Mouse (Mus musculus) right cerebral cortex, postnatal 10 days (tissue): ENCODE data around the gene Ercc6l2.
A peak's percentile ranks its signal among the peaks of the same experiment; 100 is the strongest.
"Not testable (repeated sequence)": the region's sequence is repeated elsewhere in the genome, so short reads cannot be mapped to it uniquely, and the experiment has no call there.

ENCODE experiments used
- DNase-seq, 2 experiments: peaks; one replicate each; pipeline ENCODE4 v3.0.0; 2021; ENCODE audit warnings: low spot score in 2 of 2

Ercc6l2 gene

GRCm38 (mm10) chr13:63879864-63880141 is 64.8 kb downstream of the Ercc6l2 start:
- DNase-seq = no peak

- no peak for DNase-seq
Measured at GRCm38 (mm10) chr13:63885532-63885949, 70.5 kb downstream of the Ercc6l2 start.

DNA sequence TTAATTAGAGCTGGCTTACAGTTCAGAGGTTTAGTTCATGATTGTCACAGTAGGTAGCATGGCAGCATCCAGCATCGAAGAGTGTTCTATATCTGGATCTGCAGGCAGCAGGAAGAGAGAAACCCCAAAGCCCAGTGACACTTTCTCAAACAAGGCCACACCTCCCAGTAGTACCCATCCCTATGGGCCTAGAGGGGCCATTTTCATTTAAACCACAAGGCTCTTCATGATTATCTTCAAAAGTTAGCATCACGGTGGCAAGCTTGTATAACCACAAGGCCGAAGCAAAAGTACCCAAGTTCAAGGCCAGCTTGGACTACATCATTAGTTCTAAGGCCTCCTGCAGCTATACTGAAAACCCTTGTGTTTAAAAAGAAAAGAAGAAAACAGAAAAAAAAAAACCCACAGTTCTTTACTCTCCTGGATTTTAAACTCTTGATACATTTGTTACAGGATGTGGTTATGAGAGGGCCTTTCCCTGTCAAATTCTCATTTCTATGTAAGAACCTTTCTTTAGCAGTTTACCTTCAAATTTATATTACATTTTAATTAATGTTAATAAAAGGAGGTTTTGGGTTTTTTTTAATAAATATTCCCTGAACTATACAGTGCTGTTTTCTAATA is 71.5 kb downstream of the Ercc6l2 start:
- DNase-seq = no peak

DNA sequence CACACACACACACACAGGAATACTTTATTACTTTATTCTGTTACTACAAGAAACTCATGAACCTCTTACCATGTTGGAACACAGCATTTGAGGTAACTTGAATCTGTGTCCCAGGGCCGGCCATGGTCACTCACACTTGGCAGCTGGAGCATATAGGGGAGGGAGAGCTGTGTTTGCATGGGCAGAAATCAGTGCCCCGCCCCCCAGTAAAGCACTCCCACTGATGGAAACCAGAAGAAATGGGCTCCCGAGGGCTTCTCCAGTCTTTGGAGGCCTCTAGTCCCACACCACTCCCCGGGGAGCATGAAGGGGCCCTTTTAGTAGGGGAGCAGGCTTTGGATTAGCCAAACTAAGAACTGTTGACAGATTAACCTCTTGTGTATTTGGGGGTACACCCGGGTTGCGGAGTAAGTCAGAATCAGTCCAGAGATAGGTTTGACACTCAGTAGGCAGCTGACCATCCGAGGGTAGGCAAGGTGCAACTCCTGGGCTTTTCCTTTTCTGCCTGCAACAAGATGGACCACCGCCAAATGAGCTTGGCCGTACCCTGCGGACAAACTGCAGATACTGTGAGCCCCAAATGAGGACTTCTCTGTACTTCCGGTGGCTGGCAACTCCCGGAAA is 85.8 kb downstream of the Ercc6l2 start:
- DNase-seq = no peak

DNA sequence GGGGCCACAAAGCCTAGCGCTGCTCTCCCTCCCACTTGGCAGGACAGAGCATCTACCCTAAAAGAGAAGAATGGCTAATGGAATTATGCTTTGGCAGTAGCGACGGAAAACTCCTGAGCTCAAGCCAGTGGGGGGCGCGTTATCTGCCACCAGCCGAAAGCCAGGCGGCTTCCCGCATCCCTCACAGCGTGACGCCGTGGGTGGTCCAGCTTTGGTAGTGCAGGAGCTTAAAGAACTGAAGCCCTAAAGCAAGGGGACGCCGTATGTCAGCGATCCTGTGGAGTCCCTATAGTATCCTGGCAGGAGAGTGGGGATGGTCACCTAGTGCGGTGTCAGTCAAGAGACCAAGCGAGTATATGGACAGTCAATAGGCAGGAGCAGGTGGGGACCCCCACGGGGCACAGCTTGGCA is 86.3 kb downstream of the Ercc6l2 start:
- DNase-seq = peak; percentile 81 to 86

DNA sequence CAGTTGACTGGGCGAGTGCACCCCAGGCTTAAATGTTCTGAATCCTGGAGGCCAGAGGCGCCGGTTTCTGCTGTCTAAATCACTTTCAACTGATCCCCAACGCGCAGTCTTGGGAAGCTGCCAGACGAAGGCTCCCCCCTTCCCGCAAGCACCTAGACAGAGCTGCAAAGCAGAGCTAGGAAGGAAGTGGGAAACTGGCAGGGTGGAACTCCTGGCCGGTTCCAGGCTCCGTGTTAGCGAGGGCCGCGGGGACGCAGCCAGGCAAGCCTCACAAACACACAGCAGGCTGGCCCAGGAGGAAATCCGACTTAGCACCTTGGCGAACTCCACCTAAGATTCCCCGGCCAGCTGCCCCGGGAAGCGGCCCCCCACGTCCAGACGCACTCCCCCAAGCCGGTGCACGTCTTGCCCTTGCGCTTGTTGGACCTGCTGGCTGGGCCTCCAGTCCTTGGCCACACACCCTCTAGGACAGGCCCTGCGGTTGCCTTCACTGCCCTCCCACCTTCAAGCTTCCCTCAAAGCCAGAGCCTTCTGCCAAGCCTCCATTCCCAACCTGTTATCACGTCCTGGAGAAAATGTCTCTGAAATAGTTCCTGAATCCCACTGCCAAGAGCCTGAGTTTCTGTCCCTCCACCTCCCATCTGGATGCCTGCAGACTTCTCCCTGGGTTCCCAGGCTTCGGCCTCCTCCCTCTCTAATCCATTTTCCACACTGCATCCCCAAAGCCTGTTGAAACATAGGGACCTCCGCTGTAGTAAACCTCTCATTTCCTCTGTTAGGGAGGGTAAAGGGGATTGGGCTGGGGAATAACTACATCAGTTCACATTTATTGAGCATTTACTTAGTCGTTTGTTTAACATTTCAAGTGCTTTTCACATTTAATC is 86.9 kb downstream of the Ercc6l2 start:
- peak; percentile 59 to 65 for DNase-seq

DNA sequence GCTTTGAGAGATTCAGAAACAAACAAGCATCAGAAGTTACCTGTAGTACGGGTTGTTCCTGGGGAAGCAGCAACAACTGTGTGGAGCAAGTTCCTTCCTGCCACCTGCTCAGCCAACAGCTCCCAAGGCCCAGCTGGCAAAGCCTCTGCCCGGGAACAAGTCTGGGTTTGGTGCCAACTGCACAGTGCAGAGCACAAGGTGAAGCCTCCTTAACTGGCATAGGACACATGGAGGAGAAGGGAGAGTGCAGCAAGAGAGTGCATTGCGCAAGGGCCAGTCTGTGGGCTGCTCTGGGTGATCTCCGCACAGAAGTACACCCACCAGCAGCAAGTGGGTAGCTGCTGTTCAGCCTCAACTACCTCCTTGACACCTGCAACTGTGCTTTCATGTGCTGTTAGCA is 91.5 kb downstream of the Ercc6l2 start:
- DNase-seq = peak in 1 of 2 experiments; percentile 28

DNA sequence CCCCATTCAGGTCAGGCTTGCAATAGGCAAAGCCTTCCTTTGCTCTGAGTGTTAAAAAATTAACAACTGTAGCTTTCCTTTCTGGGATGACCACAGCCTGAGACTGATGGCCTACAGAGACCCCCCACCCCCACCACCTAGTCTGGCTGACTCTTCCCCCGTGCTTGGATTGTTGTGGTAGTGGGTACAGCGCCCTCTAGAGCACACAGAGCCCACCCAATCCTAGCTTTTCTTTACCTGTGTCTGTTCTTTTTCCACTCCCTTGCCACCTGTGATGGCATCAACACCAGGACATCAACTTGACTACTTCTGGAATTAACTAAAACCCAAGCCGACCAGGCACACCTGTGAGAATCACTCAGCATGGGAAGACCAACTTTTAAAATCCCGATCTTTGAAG is 92.4 kb downstream of the Ercc6l2 start:
- no peak for DNase-seq

DNA sequence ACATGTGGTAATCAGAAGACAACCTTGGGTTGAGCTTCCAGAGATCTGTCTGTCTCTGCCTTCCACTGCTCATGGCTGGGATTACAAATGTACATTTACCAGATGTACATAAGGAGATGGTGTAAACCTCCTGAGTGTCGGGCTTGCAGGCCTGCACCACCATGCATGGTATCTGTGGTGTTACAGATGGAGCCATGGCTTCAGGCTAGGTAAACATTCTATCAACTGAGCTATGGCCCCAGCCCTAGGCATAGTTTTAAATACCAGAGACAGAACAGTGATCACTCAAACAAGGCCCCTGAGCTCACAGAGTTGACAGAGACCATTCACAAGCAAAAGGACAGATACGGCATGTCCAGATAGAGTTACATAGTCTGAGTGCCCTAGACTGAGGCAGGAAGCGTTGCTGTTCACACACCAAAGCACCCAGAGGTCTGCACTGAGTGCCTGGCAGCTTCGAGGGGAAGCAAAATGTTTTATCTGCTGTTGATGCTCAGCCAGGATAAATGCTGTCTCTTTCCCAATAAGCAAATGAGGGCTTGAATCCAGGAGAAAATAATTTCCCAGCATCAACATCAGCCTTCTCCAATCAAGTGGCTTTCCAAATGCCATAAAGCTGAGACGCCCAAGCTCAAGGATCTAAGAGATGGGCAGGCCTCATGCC is 95.2 kb downstream of the Ercc6l2 start:
- DNase-seq = no peak

GRCm38 (mm10) chr13:63911617-63912016 is 96.6 kb downstream of the Ercc6l2 start:
- no peak for DNase-seq

- DNase-seq = no peak
Measured at GRCm38 (mm10) chr13:63913136-63913535, 98.1 kb downstream of the Ercc6l2 start.

DNA sequence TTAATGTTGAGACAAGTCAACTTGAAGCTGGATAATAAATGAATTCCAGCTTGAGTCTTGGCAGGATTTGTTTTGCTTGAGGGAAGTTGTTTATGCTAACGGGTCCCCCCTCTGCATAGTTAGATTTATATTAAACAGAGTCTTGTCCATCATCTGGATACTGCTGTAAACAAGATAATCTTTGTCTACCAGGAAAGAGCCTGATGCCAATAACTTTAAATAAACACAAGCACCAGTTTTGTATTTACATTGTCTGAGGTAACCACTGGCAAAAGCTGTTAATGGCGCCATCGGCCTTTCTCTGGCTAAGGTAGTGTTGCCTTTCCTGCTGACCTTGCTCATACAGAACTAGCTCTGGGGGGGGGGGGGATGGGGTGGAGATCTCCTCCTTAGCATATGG is 100.1 kb downstream of the Ercc6l2 start:
- no peak for DNase-seq

GRCm38 (mm10) chr13:63915684-63916083 is 100.6 kb downstream of the Ercc6l2 start:
- no peak for DNase-seq

GRCm38 (mm10) chr13:63916568-63916967 is 101.5 kb downstream of the Ercc6l2 start:
- DNase-seq = no peak

DNA sequence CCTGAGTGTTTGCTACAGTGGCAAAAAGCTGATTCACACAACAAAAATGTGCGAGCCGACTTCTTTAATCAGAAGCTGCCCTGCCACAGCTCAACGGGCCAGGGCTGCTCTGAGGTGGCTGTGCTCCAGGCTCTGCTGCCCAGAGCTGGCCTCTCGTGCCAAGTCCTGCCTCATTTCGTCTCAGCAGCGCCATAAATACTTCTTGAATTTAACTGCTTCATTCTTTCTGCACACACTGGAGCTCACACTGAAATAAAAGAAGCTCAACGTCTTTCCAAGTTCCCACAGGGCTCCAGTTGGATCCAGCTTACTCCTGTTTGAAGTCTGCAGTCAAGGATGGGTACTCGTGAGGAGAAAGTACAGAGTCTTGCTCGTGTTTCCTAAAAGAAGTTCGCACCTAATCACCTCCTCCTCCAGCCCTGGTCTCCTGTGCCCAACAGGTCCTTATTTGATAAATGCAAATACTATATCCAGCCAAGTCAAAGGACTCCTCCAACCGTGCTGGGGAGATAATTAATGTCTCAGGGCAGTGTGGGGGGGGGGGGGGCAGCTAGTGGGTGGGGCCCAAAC is 102.2 kb downstream of the Ercc6l2 start:
- peak; percentile 84 to 87 for DNase-seq

- DNase-seq = peak; percentile 57 to 65
Measured at GRCm38 (mm10) chr13:63917776-63918621, 103.0 kb downstream of the Ercc6l2 start.

DNA sequence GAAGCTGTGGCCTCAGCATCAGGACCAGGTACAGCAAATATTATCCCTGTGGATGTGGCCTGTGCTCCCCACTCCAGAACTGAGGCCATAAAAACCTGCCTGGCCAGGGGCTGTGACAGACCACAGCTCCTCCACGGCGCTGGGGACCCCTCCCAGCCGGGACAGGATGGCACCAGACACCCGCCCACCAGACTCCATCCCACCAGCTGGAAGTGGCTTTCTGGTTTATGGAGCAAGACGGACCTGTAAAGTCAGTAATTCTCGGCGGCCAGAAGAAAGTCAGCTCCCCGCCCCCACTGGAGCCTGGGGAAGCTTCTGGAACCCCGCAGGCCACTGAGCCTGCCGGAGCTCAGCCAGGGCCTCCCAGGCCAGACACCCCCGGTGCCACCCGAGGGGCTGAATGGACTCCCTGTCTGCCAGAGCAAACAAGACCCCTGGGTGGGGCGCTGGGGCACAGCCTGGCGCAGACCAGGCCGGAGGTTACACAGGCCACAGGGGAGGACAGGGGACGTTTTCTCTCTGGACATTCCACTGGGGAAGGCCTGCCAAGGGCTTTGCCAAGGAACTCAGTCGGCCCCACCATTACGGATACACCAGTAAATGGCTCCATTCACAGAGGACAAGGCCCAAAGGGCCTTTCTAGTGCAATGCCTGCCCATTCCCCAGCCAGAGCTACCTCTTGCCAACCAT is 103.8 kb downstream of the Ercc6l2 start:
- DNase-seq = peak; percentile 84 to 89

- not testable (repeated sequence) for DNase-seq
Measured at GRCm38 (mm10) chr13:63924036-63924435, 109.0 kb downstream of the Ercc6l2 start.

- no peak for DNase-seq
Measured at GRCm38 (mm10) chr13:63927326-63927725, 112.3 kb downstream of the Ercc6l2 start.

- DNase-seq = peak; percentile 41 to 45
Measured at GRCm38 (mm10) chr13:63929351-63929750, 114.3 kb downstream of the Ercc6l2 start.
